Mouse (Mus musculus) gonadal fat pad, adult 2 months (tissue): ENCODE results near the gene Crim1. TPM values are rescaled to one million over a fixed set of nuclear protein-coding genes. Genes with fewer than 3 reads are reported as not detected.

Experiments used
- DNase-seq: peaks from one replicate; pipeline ENCODE4 v3.0.0-alpha.2; 2012; ENCODE audit warnings: low read depth
- polyA plus RNA-seq: library from polyadenylated mRNA; depleted of rRNA; stranded (reverse); fragments of >200 nt; gene quantifications from 2 replicates; pipeline ENCODE4 v1.2.3, GENCODE M21; 2012; rRNA removed

Crim1 gene
- polyA plus RNA-seq, 1 experiment, result 44.6 TPM

GRCm38 (mm10) chr17:78417381-78418281 is 217.6 kb downstream of the Crim1 start, which contains the start of gene Fez2:
Fez2 (minus strand) TSS chr17:78418152.
- no peak for DNase-seq

DNA sequence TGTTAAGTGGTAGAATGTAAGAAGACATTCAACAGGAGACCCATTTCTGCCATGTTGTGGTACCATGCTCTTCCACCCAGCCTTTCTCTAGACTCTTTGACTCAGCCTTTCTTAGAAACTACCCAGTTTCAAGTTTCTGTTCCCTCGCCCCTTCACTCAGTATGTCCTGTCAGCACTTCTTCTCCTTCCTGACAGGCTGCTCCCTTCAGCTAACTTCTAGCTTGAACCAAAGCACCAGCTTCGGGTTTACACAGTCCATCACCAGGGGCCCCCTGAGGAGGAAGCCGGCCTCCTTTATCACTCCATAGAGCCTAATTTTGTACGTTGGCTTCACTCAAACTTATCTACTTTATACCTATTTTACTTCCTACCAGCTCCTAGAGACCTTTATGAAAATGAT is 219.2 kb downstream of the Crim1 start:
- no peak for DNase-seq

DNA sequence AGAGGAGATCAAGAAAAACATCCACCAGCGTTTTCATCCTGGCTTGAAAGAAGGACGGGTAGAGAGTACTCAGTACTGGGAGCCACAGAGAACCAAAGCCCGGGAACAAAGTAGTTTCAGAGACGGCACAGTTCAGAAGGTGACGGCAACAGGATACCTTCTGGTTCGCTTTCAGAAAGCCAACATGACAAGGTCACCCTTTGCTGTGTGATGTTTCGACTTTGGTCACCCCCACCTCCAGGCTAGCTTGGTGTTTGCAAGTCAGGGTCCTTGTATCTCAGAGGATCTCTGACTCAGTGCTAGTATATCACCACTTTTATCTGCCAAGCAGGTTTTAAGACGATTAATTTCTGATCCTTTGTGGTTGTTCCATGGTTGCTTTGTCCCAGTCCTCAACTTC is 225.0 kb downstream of the Crim1 start:
- no peak for DNase-seq

Other genes with a start within 250 kb of the Crim1 start
- 22.4 and 35.7 TPM in 2 replicates for gene Fez2, start 217.9 kb downstream of the Crim1 start, polyA plus RNA-seq